Mouse (Mus musculus): Measurements from ENCODE around the gene Klk1b16. TPM values are rescaled to one million over a fixed set of nuclear protein-coding genes. Genes with fewer than 3 reads are reported as not detected.

Klk1b16 gene
- polyA plus RNA-seq, 1 experiment from 2014 or later = not detected

Other genes with a start within 250 kb of the Klk1b16 start
- not detected in 2 replicates for gene Klk15, start 203.0 kb upstream of the Klk1b16 start, polyA plus RNA-seq (2014; fragmentation: Nextera tagmentation; extraction: Ambion mirVana)
- not detected in 2 replicates for gene Klk1b8, start 186.1 kb upstream of the Klk1b16 start, polyA plus RNA-seq (2014; fragmentation: Nextera tagmentation; extraction: Ambion mirVana)
- not detected in 2 replicates for gene Klk1b1, start 170.0 kb upstream of the Klk1b16 start, polyA plus RNA-seq (2014; fragmentation: Nextera tagmentation; extraction: Ambion mirVana)
- gene Klk1b9, start 160.7 kb upstream of the Klk1b16 start, polyA plus RNA-seq (2014; fragmentation: Nextera tagmentation; extraction: Ambion mirVana) = not detected in 2 replicates
- not detected in 2 replicates for gene Klk1b11, start 140.9 kb upstream of the Klk1b16 start, polyA plus RNA-seq (2014; fragmentation: Nextera tagmentation; extraction: Ambion mirVana)
- gene Klk1b26, start 124.6 kb upstream of the Klk1b16 start, polyA plus RNA-seq (2014; fragmentation: Nextera tagmentation; extraction: Ambion mirVana) = not detected in 2 replicates
- not detected in 2 replicates for gene Klk1b27, start 84.5 kb upstream of the Klk1b16 start, polyA plus RNA-seq (2014; fragmentation: Nextera tagmentation; extraction: Ambion mirVana)
- not detected in 2 replicates for gene Klk1b21, start 34.4 kb upstream of the Klk1b16 start, polyA plus RNA-seq (2014; fragmentation: Nextera tagmentation; extraction: Ambion mirVana)
- not detected in 2 replicates for gene Klk1b22, start 24.1 kb upstream of the Klk1b16 start, polyA plus RNA-seq (2014; fragmentation: Nextera tagmentation; extraction: Ambion mirVana)
- gene Klk1b24, start 51.5 kb downstream of the Klk1b16 start, polyA plus RNA-seq (2014; fragmentation: Nextera tagmentation; extraction: Ambion mirVana) = not detected in 2 replicates
- gene Klk1b3, start 61.4 kb downstream of the Klk1b16 start, polyA plus RNA-seq (2014; fragmentation: Nextera tagmentation; extraction: Ambion mirVana) = not detected in 2 replicates
- gene Klk1b4, start 70.7 kb downstream of the Klk1b16 start, polyA plus RNA-seq (2014; fragmentation: Nextera tagmentation; extraction: Ambion mirVana) = not detected in 2 replicates
- not detected in 2 replicates for gene Klk1b5, start 79.2 kb downstream of the Klk1b16 start, polyA plus RNA-seq (2014; fragmentation: Nextera tagmentation; extraction: Ambion mirVana)
- not detected in 2 replicates for gene Klk1, start 88.6 kb downstream of the Klk1b16 start, polyA plus RNA-seq (2014; fragmentation: Nextera tagmentation; extraction: Ambion mirVana)
- gene Gm36864, start 99.4 kb downstream of the Klk1b16 start, polyA plus RNA-seq (2014; fragmentation: Nextera tagmentation; extraction: Ambion mirVana) = not detected in 2 replicates
- gene 1700028J19Rik, start 109.9 kb downstream of the Klk1b16 start, polyA plus RNA-seq (2014; fragmentation: Nextera tagmentation; extraction: Ambion mirVana) = 1.5 and 1.6 TPM in 2 replicates
- 164 and 180 TPM in 2 replicates for gene 2410002F23Rik, start 110.0 kb downstream of the Klk1b16 start, polyA plus RNA-seq (2014; fragmentation: Nextera tagmentation; extraction: Ambion mirVana)
- not detected in 2 replicates for gene Acp4, start 120.6 kb downstream of the Klk1b16 start, polyA plus RNA-seq (2014; fragmentation: Nextera tagmentation; extraction: Ambion mirVana)
- not detected in 2 replicates for gene Gm15517, start 124.7 kb downstream of the Klk1b16 start, polyA plus RNA-seq (2014; fragmentation: Nextera tagmentation; extraction: Ambion mirVana)
- 2.8 and 4.6 TPM in 2 replicates for gene Clec11a, start 170.1 kb downstream of the Klk1b16 start, polyA plus RNA-seq (2014; fragmentation: Nextera tagmentation; extraction: Ambion mirVana)
- 39.9 and 62.7 TPM in 2 replicates for gene Shank1, start 173.5 kb downstream of the Klk1b16 start, polyA plus RNA-seq (2014; fragmentation: Nextera tagmentation; extraction: Ambion mirVana)
- gene Syt3, start 247.3 kb downstream of the Klk1b16 start, polyA plus RNA-seq (2014; fragmentation: Nextera tagmentation; extraction: Ambion mirVana) = 52.7 and 68.4 TPM in 2 replicates
- gene 1700008O03Rik, start 249.1 kb downstream of the Klk1b16 start, polyA plus RNA-seq (2014; fragmentation: Nextera tagmentation; extraction: Ambion mirVana) = 2.0 and 2.6 TPM in 2 replicates